Mouse (Mus musculus): ENCODE data around the gene Olfr837. TPM values are rescaled to one million over a fixed set of nuclear protein-coding genes. Genes with fewer than 3 reads are reported as not detected.
"Not testable (repeated sequence)": the region's sequence is repeated elsewhere in the genome, so short reads cannot be mapped to it uniquely, and the experiment has no call there.

Gene Olfr837
- total RNA-seq (2022): not detected

DNA sequence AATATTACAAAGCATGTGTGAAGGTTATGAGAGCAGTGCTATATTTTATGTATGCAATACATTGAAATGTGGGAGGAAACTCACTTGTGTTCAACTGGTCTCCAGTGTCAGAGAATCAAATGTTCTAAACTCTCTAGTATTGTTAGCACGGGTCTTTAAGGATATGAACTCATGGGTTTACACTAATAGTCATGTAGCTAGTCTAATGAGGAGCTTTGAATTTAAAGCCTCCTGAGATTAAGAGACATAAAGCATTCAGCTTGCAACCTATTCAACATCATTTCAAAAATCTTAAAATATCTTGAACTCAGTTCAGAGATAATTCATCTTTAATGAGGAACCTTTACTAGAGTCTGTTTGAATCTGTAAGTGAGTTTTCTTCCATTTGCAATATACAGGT lies at the start of gene Olfr837:
Olfr837 (plus strand) TSS at position 301 of the 400 bp plus-strand sequence.
- DNase-seq (ENCODE audit: low spot score in 2 of 2): no peak

DNA sequence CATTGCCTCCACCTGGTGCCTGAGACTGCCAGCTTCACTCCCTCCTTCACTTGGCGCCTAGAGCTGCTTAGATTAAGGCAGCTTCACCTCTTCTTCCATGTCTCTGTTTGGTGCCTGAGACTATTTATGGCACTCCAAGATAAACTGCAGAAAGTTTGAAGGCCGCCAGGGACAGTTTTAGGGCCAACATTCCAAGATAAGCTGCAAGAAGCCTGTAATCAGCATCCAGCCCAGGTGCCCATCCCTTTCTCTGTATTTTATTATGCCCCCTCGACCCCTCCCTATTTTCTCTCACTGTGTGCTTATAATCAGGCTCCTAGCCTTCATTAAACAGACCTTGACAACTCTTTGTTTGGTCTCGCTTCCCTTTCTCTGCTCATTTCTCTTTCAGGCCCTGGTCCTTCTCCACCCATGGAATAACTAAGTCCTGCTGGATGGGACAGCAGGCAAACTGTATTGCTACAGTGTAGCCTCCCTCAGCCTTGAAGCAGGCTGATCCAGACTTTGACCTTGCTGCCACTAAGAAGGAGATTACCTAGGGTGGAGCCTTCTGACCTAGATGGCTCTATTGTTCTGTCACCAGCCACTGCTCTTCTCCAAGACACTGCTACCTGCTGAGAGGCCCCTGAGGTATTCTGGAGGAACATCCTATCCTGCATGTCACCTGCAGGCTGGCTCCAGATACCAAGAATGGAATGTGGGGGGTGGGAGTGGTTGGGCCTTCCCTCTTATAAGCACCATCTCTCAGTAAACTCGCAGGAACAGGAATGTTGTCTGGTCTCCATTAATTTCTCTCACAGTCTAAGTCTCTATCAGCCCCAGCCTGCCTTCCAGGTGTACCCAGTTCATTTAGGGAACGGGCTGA lies 43.0 kb upstream of the Olfr837 start:
- DNase-seq (ENCODE audit: low spot score in 2 of 2): not testable (repeated sequence)

DNA sequence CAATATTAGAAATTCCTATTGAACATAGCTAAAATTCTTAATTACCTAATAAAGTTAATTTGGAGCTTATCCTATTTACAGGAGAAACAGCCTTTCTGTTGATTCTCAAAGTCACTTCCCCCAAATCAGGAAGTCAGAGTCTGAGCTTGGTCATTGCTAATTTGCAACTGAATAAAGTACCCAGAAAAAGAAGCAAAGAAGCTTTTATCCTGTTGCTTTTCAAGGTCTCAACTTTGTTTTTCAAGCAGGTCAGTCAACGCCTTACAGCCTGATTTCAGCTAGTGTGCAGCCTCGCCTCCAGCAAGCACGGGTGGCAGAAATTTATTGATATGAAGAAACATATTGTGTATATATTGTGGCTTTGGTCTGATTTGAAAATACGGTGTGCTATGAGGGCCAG lies 38.8 kb upstream of the Olfr837 start:
- DNase-seq (ENCODE audit: low spot score in 2 of 2): no peak

DNA sequence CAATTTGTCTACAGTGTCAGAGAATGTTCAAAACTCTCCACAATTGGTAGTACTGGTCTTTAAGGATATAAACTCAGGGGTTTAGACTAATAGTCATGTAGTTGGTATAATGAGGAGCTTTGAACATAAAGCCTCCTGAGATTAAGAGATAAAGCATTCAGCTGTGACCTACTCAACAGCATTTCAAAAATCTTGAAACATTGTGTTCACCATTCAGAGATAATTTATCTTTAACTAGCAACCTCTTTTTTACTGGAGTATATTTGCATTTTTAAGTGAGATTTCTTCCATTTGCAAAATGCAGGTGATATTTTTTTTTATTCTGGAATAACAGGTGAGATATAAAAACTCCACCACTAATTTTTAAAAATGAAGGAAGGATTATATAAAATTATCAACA lies 16.0 kb upstream of the Olfr837 start, which contains the start of gene Olfr836:
Olfr836 (plus strand) TSS at position 301 of the 400 bp plus-strand sequence.
- DNase-seq (ENCODE audit: low spot score in 2 of 2): no peak

DNA sequence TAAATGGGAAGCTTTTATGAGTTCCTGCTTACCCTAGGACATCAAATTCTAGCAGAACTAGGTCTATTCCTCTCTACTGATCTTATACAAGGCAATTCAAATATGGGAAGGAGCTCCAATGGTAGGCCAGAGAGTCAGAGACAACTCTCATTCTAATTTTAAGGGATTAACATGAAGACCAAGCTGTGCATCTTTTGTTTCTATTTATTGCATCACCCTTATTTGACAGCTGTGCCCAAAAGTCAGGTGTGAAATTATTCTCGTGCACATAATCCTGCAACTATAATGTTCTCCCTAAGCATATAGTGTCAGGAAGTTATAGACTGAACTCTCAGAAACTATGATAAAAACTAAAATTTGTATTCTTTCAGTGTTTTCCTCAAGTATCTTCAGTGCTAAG lies 41.1 kb downstream of the Olfr837 start, which contains the start of gene Olfr839-ps1:
Olfr839-ps1 (minus strand) TSS at position 101 of the 400 bp plus-strand sequence.
- DNase-seq (ENCODE audit: low spot score in 2 of 2): no peak

Other genes with a start within 250 kb of the Olfr837 start
- not detected for gene Olfr832, start 199.2 kb upstream of the Olfr837 start, total RNA-seq (2022)
- not detected for gene Olfr834, start 148.3 kb upstream of the Olfr837 start, total RNA-seq (2022)
- gene Olfr835, start 103.6 kb upstream of the Olfr837 start, total RNA-seq (2022): not detected
- not detected for gene Olfr836, start 15.9 kb upstream of the Olfr837 start, total RNA-seq (2022)
- gene Olfr839-ps1, start 41.0 kb downstream of the Olfr837 start, total RNA-seq (2022): not detected
- gene Olfr843, start 115.7 kb downstream of the Olfr837 start, total RNA-seq (2022): not detected
- gene Olfr844, start 180.0 kb downstream of the Olfr837 start, total RNA-seq (2022): not detected
- not detected for gene Olfr845, start 200.1 kb downstream of the Olfr837 start, total RNA-seq (2022)
- gene Olfr846, start 227.7 kb downstream of the Olfr837 start, total RNA-seq (2022): not detected
- not detected for gene Olfr847, start 242.4 kb downstream of the Olfr837 start, total RNA-seq (2022)